Mouse (Mus musculus): ENCODE data around the gene Rab3c.

The Rab3c gene

DNA sequence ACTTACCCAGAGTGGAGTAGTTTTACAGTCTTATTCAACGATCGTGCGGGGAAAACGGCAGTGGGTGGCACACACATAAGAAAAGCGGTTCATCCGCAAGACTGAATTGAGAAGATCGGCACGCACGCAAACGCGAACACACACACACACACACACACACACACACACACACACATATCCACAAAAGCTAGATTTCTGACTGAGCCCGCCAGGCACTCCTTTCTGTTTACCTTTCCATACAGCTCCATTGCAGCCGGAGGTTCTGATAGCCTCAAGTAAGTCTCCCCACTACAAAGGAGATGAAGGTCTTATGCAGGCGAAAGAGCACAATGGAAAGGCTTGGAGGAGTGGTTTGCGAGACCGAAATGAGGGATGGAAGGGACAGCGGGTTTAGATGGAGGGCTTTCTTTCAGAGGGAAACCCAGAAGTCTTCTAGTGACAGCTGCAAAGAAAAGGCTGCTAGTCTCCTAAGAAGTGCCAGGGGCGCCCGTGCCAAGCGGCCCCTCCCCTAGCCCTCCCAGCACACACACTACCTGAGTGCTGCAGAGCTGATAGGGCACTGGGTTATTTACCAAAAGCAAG is at the start of gene Rab3c:
Rab3c (minus strand) TSS at position 434 of the 582 bp plus-strand sequence.
- no peak for DNase-seq (ENCODE audit: low spot score in 2 of 2)

DNA sequence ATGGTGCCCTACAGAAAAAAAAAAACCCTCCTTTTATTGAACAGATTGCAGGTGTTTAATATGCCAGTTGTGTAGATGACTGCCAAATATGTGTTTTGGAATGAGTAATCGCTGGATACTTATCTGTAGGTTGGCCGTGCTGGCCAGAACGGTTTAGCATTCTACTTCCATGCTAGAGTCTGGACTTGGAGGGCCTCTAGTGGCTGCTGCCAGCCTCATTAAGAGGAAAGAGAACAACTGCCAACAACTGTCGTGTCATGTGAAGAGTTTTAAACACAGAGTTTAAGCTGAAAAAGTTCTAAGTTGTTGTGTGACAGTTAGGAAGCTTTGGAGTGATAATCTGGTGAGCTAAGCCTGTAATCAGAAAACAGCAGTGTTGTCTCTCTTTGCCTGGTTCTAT is 38.0 kb upstream of the Rab3c start:
- no peak for DNase-seq (ENCODE audit: low spot score in 2 of 2)

DNA sequence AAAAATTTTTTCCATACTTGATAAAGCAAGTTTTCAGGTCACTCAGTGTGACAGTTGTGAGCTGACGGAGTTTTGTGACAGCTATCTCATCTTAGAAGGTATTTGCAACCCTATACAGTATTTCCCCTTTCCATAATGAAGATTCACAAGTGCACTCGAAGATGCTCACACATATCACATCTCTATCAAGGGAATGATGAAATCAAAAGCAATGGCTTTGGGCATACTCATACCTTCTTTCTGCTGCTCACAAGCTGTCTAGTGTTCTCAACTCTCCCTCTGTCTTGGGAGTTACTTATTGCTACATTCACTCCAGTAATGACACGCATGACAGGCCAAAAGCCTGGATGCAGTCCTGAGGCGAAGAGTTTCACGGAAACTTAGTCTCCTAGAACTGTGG is 26.4 kb upstream of the Rab3c start:
- no peak for DNase-seq (ENCODE audit: low spot score in 2 of 2)

DNA sequence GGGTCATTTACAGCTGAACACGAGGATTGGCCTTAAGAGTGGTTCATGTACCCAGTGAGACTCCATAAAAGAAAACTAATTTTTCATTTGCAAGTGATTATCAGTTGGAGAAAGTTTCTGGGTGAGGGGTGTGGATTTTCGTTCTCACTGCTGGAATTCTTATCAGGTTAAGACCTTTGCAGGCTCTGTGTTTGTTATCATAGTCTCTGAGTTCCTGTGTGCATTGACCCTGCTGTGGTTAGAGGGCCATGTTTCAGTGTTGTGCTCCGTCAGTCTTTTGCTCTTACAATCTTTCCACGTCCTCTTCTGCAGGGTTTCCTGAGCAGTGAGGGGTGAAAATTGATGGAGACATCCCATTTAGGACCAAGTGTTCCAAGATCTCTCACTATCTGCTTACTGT is 16.3 kb upstream of the Rab3c start:
- no peak for DNase-seq (ENCODE audit: low spot score in 2 of 2)

DNA sequence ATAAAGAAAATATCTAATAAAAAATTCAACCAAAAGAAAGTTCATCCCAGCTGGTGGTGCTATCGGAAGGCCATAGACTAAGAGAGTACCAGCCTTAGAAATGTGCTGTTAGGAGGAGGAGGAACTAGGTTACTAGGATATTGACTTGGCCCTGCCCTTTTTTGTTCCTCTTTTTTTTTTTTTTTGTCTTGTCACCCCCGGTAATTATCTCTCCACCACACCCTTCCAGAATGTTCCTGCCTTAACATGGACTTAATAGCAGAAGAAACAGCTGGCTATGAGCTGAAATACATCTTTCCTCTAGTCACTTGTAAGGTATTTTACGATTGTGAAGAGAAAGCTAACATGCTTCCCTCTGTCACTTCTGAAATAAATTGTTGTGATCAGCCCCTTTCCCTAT is 7.7 kb upstream of the Rab3c start:
- no peak for DNase-seq (ENCODE audit: low spot score in 2 of 2)

DNA sequence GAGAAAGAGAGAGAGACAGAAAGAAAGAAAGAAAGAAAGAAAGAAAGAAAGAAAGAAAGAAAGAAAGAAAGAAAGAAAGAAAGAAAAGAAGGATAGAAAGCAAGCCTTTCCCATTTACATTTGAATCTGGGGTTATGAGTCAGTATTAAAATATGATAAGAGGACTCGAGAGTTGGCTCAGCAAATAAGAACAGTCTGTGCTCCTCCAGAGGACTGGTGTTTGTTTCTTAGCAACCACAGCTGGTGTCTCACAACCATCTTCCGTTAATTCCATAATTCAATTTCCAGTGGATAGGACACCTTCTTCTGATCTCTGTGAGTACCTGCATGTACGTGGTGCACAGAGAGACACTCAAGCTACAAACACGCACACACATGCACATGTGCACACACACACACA is 3.0 kb upstream of the Rab3c start:
- no peak for DNase-seq (ENCODE audit: low spot score in 2 of 2)

DNA sequence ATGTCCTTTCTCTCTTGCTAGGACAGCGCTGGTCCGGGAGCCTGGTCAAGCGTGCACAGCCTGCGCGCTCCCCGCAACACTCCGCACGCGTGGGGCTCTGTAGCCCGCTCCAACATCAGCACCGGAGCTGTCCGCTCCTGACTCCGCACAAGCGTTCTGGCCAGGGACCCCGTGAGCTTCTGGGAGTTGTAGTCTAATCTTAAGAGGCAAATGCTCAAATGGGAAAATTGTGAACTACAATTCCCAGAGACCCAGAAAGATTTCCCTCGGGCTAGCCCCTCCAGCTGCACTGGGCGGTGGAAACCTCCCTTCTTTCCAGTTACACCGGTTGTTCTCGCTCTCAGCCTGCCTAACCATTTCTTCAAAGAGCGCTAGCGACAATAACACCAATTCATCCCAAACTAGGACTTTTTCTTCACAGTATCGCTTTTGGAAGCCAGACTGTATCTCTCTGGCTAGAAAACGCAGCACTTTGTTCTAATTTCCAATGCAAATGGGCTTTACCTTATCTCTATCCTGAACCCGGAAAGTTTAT is 701 bp downstream of the Rab3c start:
- peak in 1 of 2 experiments; percentile 13 for DNase-seq (ENCODE audit: low spot score in 2 of 2)

DNA sequence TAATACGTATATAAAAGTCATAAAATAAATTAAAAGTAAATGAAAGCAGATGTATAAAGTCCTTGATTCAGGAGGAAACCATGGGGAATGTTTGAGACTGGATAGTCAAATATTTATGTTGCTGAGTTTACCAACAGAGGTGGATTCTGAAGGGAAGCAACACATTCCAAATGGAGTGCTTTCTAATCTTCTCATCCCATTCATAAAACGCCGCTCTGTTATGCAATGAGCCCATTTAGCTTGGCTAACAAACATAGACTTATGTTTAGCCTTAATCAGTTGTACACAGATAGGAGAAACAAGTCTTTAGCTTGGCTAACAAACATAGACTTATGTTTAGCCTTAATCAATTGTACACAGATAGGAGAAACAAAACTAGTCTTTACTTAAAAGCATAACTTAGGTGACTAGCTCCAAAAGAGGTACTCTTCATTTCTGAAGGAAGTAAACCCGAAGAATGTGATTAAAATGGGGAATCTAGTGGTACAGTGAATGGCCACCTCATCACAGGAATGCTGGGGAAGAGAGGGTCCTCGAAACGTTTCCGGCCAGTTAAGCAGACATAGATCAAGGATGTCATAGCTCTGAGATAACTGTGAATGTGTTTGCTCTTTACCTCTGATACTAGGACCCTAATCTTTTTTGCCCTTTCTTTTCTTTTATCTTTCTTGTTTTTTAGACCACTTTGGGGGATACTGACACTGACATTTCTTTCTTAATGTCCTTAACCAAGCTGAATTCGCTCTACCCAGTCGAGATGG is 1.6 kb downstream of the Rab3c start:
- no peak for DNase-seq (ENCODE audit: low spot score in 2 of 2)

GRCm38 (mm10) chr13:110277709-110278108 is 3.1 kb downstream of the Rab3c start:
- no peak for DNase-seq (ENCODE audit: low spot score in 2 of 2)

DNA sequence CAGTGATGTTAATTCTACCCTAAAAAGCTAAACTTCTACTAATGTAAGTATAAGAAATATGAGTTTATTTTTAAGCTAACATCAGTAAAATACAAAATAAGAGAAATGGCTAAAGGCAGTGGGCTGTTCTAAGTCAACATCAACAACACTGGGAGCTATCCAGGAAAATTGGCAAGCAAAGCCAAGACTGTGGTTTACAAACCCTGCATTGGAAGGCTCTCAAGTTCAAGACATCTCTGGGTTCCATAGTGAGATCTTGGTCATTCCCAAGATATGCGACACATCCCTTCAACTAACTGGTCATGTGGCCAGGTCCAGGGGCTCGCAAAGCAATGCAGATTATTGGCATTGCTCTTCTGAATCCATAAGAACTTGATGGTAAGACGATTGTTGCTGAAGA is 5.3 kb downstream of the Rab3c start:
- DNase-seq (ENCODE audit: low spot score in 2 of 2) = no peak

- no peak for DNase-seq (ENCODE audit: low spot score in 2 of 2)
Measured at GRCm38 (mm10) chr13:110260649-110261048, 20.1 kb downstream of the Rab3c start.

DNA sequence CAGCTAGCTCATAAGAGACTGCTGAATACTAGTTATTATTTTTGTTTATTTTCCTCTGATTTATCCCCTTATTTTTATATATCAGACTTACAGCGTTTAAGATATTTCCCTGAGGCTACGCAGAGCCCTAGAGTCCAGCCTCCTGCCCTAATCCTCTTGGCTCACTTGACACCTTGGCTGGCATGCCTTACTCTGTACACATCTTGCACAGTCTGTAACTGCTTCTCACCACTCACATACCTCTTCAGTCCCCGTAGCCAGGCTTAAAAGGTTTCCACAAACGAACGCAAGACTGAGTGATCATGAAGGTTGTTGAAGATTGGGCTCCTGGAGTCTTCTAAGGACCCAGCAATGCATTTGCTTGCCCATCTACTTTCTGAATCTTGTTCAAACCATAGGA is 29.3 kb downstream of the Rab3c start:
- DNase-seq (ENCODE audit: low spot score in 2 of 2) = no peak

DNA sequence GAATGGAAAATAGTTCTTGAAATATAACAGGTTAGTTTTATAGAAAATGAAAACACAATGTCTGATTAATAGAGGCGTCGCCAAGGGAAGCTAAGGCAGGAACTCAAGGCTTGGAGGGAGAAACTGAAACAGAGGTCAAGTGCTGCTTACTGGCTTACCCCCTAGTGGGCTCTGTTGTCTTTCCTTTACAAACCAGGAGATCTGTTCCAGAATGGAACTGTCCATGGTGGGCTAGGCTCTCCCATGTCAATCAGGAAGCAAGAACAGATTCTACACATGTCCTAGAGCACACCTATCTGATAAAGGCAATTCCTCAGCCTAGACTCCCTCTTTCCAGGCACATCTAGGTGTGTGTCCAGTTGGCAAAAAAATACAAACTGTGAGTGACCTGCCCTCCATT is 32.3 kb downstream of the Rab3c start:
- DNase-seq (ENCODE audit: low spot score in 2 of 2) = no peak

- DNase-seq (ENCODE audit: low spot score in 2 of 2) = no peak
Measured at GRCm38 (mm10) chr13:110238970-110239369, 41.8 kb downstream of the Rab3c start.

- DNase-seq (ENCODE audit: low spot score in 2 of 2) = no peak
Measured at GRCm38 (mm10) chr13:110237209-110237935, 43.4 kb downstream of the Rab3c start.

GRCm38 (mm10) chr13:110233364-110233763 is 47.4 kb downstream of the Rab3c start:
- DNase-seq (ENCODE audit: low spot score in 2 of 2) = no peak

GRCm38 (mm10) chr13:110231086-110231688 is 49.6 kb downstream of the Rab3c start:
- no peak for DNase-seq (ENCODE audit: low spot score in 2 of 2)

GRCm38 (mm10) chr13:110230046-110230445 is 50.8 kb downstream of the Rab3c start:
- no peak for DNase-seq (ENCODE audit: low spot score in 2 of 2)

DNA sequence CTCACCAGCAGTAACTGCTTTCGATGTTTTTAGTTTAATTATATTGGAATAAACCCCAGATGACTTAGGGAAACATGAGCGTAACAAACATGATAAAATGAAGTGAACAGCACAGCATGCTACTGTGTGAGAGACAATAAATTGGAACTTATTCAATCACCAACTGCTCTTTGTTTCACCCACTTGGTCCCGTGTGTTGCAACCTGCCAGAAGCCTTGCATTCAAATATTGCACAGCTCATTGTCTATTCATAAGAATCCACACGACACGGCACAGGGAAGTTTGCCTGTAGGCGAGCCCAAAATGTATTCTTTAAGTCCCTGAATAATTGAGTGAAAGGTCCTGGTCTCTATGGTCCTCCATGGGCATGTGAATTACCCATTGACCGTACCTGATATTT is 61.6 kb downstream of the Rab3c start:
- no peak for DNase-seq (ENCODE audit: low spot score in 2 of 2)

DNA sequence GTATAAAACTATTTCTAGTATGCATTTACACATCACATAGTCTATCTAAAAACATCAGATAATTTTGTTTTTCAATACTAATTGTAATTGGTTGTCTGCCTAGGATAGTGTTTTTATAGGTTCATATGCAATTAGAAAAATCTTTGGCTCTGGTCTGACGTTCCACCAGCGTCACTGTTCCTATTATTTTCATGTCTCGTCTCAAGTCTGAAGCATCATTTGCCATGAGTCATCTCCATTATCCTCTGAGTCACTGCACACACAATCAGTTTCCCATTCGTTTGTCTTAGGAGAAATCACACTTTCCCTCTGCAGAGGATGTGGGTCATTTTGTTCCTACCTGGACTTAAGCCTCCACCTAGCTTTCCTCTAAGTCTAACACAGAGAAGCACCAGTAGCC is 62.3 kb downstream of the Rab3c start:
- no peak for DNase-seq (ENCODE audit: low spot score in 2 of 2)

DNA sequence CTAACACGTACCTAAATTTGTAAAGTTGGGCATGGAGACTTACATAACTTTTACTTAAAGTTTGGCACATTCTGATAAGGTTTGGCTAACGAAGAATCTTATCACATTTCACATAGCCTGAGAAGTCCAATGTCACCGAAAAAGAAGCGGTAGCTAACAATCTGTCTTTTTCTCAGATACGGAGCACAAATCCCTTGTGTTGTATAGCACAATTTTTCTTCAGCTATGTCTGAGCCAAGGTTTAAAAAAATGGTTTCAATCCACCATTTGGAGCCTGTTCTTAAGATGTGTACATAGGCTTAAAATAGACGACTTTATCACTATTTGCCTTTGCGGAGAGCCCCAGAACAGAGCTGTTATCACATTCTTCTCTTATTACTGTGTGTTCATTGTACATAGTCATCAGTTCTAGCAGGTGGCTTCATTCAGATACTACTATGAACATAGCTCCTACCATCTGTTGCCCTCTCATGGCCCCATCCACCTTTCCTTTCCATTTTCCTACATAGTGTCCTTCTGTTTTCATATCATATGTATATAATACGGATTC is 69.2 kb downstream of the Rab3c start:
- no peak for DNase-seq (ENCODE audit: low spot score in 2 of 2)

DNA sequence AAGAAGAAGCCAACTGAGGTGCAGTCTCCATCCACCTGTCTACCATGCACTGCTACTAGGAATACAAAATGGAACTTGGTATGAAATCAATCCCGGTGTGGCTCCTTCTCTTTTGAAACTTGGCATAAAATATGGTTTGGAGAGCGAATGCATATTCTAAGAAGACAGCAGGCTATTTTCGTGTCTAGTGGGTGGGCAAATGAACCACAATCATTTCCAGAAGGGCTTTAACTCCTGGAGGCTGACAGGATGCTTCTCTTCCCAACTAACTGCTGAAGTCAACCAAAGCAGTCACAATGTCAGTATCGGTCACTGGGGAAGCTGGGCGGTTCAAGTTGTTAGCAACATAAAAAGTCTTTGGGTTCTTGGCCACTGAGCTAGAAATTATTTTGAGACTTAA is 81.9 kb downstream of the Rab3c start:
- no peak for DNase-seq (ENCODE audit: low spot score in 2 of 2)

All from spleen, postnatal 4 days (tissue).